Mouse (Mus musculus) forebrain, embryonic 14.5 days (tissue): ENCODE measurements at regions not wholly inside any gene's neighbourhood (a gene's known extent, or its start where the extent isn't known, plus 50 kb on each side); places are given as distances from the start of the nearest gene placed in this dataset.

Source experiments
- ATAC-seq: fragments of 200-750 bp; cut with Nextera tagmentation; 2 replicates; pipeline ENCODE4 v1.8.0; 2017; ENCODE audit warnings: mild to moderate bottlenecking, moderate library complexity
- DNase-seq: peaks from one replicate; pipeline ENCODE4 v3.0.0-alpha.2; 2015; ENCODE audit warnings: low spot score
- H3K27ac ChIP-seq: fragments of 300-500 bp; sonication (generic); 2 replicates; pipeline ENCODE4 v1.5.1; 2014; ENCODE audit warnings: low read depth, mild to moderate bottlenecking, control low read depth, low read length, moderate library complexity
- H3K27me3 ChIP-seq: fragments of 300-500 bp; sonication (generic); replicated peaks from 2 replicates; pipeline ENCODE4 v1.6.1; 2014; ENCODE audit warnings: low read length, control low read depth, mixed read lengths; ENCODE audit not compliant: control insufficient read depth, insufficient read depth
- H3K36me3 ChIP-seq: fragments of 300-500 bp; sonication (generic); 2 replicates; pipeline ENCODE4 v1.6.1; 2014; ENCODE audit warnings: low read length, control low read depth; ENCODE audit not compliant: control insufficient read depth, insufficient read depth
- H3K4me1 ChIP-seq: fragments of 300-500 bp; sonication (generic); 2 replicates; pipeline ENCODE4 v1.6.1; 2014; ENCODE audit warnings: antibody characterized with exemption, low read length, control low read depth; ENCODE audit not compliant: control insufficient read depth, insufficient read depth
- H3K4me2 ChIP-seq: fragments of 300-500 bp; sonication (generic); 2 replicates; pipeline ENCODE4 v1.6.1; 2014; ENCODE audit warnings: mild to moderate bottlenecking, control low read depth, low read length
- H3K4me3 ChIP-seq: fragments of 300-500 bp; sonication (generic); 2 replicates; pipeline ENCODE4 v1.5.1; 2014; ENCODE audit warnings: low read depth, low read length, control low read depth
- H3K9ac ChIP-seq: fragments of 300-500 bp; sonication (generic); 2 replicates; pipeline ENCODE4 v1.6.1; 2014; ENCODE audit warnings: mild to moderate bottlenecking, low read length, control low read depth, moderate library complexity
- H3K9me3 ChIP-seq: fragments of 300-500 bp; sonication (generic); replicated peaks from 2 replicates; pipeline ENCODE4 v1.6.1; 2016; ENCODE audit warnings: low read length, control low read depth, mixed read lengths; ENCODE audit not compliant: control insufficient read depth
- WGBS: fragments of 180-500 bp; shearing (Covaris S2); extraction: QIAGEN DNeasy Blood & Tissue Kit; methylation state at CpG from one replicate; pipeline ENCODE4 v1.1.7; 2014; 5-methylcytosine and 5-hydroxymethylcytosine counted together

DNA sequence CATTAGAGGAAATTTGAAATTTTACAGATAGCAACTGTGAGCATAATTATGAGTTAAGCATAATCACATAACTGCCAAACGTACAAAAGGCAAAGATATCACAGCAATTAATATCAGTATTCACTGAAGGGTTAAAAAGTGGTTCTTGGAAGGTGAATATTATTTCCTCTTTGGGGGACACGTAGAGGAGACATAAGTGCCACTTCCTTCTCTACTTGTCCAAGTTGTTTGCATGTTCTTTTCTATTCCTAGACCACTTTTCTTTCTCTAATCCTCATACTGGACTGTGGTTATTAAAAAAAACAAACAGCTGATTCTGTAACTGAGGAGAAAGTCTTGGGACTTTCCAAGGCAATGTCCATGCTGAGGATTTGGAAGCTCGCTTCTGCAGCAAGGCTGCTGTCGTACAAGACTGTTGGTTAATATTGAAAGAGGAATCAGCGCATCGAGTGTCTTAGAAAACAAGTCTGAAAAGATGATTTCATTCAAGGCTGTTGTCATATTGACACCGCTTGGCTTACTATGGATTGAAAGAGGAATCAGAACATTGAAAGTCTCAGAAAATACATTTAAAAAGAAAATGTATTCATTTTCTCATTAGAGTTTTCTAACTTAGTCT is 61.7 kb upstream of the Tent5a start:
- Histone ChIP-seq H3K4me3 (no peak overlapping the region), H3K4me1 (no peaks in the 10 kb centered on the region), H3K4me2 (no peak overlapping the region), H3K36me3 (no peaks in the 10 kb centered on the region), H3K9ac (no peak overlapping the region), H3K27me3 (no peaks in the 10 kb centered on the region), H3K9me3 (no peaks in the 10 kb centered on the region), H3K27ac (no peak overlapping the region)
- ATAC-seq (no peak), DNase-seq (no peak)
- 92% methylated on average over 7 of the region's 7 CpGs for WGBS

DNA sequence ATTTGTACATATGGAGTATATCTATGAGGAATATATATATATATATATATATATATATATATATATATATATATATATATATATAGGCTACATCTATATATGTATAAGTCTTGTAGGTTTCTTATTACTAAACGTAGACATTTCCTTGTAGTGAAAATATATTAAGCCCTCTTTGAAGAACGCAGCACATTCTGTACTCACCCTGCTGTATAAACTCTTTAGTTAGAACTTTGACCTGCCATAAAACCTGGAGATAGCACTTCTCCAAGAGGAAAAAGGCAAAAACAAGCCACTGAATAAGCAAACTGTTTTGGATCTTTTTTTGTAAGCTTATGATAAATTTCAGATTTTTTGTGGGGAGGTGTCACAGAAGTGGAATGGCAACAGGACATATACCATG is 55.3 kb upstream of the Tent5a start:
- DNase-seq (no peak), ATAC-seq (no peak)
- Histone ChIP-seq H3K27me3 (no peaks in the 10 kb centered on the region), H3K4me1 (no peaks in the 10 kb centered on the region), H3K4me2 (no peak overlapping the region), H3K36me3 (no peaks in the 10 kb centered on the region), H3K9me3 (no peaks in the 10 kb centered on the region), H3K4me3 (no peak overlapping the region), H3K27ac (no peak overlapping the region), H3K9ac (no peak overlapping the region)
- WGBS: 96% methylated on average over 2 of the region's 2 CpGs

DNA sequence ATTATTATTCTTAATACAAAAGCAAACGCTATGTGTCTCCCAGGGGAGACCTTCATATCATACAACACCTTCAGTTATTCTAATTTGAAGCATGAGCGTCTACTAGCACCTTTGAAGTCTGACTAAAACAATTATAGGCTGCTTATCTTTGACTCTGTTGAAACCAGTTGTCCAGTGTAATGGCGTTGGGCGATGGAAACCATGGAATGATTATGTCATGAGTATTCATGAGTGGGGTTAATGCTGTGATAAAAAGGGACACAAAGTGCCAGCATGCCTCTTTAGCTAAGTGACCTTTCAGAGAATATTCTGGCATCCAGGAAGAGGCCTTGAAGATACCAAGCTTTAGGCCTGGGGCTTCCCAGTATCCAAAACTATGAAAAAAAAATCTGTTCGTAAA is 53.6 kb upstream of the Tent5a start:
- no peak overlapping the region for H3K9ac ChIP-seq
- H3K4me3 ChIP-seq: no peak overlapping the region
- ATAC-seq (no peak), DNase-seq (no peak)
- H3K36me3 ChIP-seq: no peaks in the 10 kb centered on the region
- H3K4me1 ChIP-seq: no peaks in the 10 kb centered on the region
- no peak overlapping the region for H3K4me2 ChIP-seq
- H3K9me3 ChIP-seq: no peaks in the 10 kb centered on the region
- H3K27ac ChIP-seq: no peak overlapping the region
- WGBS: 76% methylated on average over 5 of the region's 5 CpGs
- H3K27me3 ChIP-seq: no peaks in the 10 kb centered on the region

DNA sequence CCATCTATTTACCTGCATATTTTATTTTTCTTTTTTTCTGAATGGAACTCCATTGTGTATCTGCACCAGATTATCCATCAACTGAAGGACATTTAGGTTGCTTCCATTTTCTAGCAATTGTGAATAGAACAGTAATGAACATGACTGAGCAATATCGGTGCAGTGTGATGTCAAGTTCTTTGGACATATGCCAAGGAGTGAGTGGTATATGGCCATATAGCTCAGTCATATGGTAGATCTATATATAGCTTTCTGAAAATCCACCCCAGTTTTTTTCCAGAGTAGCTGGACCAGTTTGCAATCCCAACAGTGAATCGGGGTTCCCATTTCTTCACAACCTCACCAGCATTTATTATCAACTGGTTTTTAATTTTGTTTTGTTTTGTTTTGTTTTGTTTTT is 52.0 kb upstream of the Tent5a start:
- Histone ChIP-seq H3K4me3 (no peak overlapping the region), H3K27me3 (no peaks in the 10 kb centered on the region), H3K27ac (no peak overlapping the region), H3K36me3 (no peaks in the 10 kb centered on the region), H3K4me2 (no peak overlapping the region), H3K9me3 (no peaks in the 10 kb centered on the region), H3K4me1 (no peaks in the 10 kb centered on the region), H3K9ac (no peak overlapping the region)
- 87% methylated on average over 2 of the region's 2 CpGs for WGBS
- DNase-seq: no peak
- no peak for ATAC-seq
